Mouse (Mus musculus) CH12.LX (cell line): ENCODE measurements around the gene Ppl. TPM values are rescaled to one million over a fixed set of nuclear protein-coding genes. Genes with fewer than 3 reads are reported as not detected.

Source experiments
- DNase-seq: peaks from one replicate; pipeline ENCODE4 v3.0.0-alpha.2; 2013; ENCODE audit errors: extremely low read depth
- H3K27ac ChIP-seq: 2 replicates; pipeline ENCODE4 v1.5.1; 2012; ENCODE audit warnings: low read depth, mild to moderate bottlenecking, control low read depth, moderate library complexity; ENCODE audit not compliant: insufficient read depth
- H3K27me3 ChIP-seq: replicated peaks from 2 replicates; pipeline ENCODE3; 2012; ENCODE audit warnings: inconsistent platforms
- H3K36me3 ChIP-seq, 2 experiments: replicated peaks in 1 of 2; 2 replicates each; pipeline versions ENCODE3 to v1.6.1; 2012; ENCODE audit warnings: inconsistent platforms in 1 of 2, low read length in 1 of 2, mild to moderate bottlenecking in 1 of 2, mixed read lengths in 1 of 2, moderate library complexity in 1 of 2; ENCODE audit not compliant: control insufficient read depth in 1 of 2, insufficient read depth in 1 of 2
- H3K4me1 ChIP-seq, 2 experiments: 2 replicates each; pipeline ENCODE4 v1.6.1; 2012; ENCODE audit warnings: inconsistent platforms in 1 of 2, moderate library complexity in 1 of 2; ENCODE audit not compliant: insufficient read depth in 2 of 2, control insufficient read depth in 1 of 2
- H3K4me2 ChIP-seq: 2 replicates; pipeline ENCODE4 v1.6.1; 2012; ENCODE audit warnings: low read depth, mild to moderate bottlenecking, control low read depth; ENCODE audit not compliant: poor library complexity, insufficient read depth, severe bottlenecking
- H3K4me3 ChIP-seq, 3 experiments: fragments of 150-350 bp in 1 of 3; sonication (generic) in 1 of 3; replicated peaks in 1 of 3; 2 replicates each; pipeline versions ENCODE3 to v1.5.1; 2011 to 2012; ENCODE audit warnings: low read depth in 2 of 3, low read length in 2 of 3, mild to moderate bottlenecking in 2 of 3, moderate library complexity in 2 of 3, control low read depth in 1 of 3, improper control_type of control experiment in 1 of 3, inconsistent platforms in 1 of 3, mixed read lengths in 1 of 3; ENCODE audit not compliant: poor library complexity in 1 of 3
- H3K79me2 ChIP-seq: replicated peaks from 2 replicates; pipeline ENCODE4 v1.6.1; 2012; ENCODE audit warnings: mild to moderate bottlenecking, moderate library complexity; ENCODE audit not compliant: control insufficient read depth, poor library complexity, insufficient read depth, severe bottlenecking; ENCODE audit errors: extremely low read depth
- H3K9ac ChIP-seq: 2 replicates; pipeline ENCODE4 v1.6.1; 2012; ENCODE audit warnings: low read depth, mild to moderate bottlenecking, control low read depth, moderate library complexity; ENCODE audit not compliant: insufficient read depth
- H3K9me3 ChIP-seq: replicated peaks from 2 replicates; pipeline ENCODE3; 2012; ENCODE audit warnings: low read length, inconsistent platforms, mixed read lengths
- BHLHE40 ChIP-seq: IDR thresholded peaks from 2 replicates; pipeline ENCODE4 v1.6.1; 2011; ENCODE audit warnings: mild to moderate bottlenecking, low read depth, low read length, improper control_type of control experiment
- CHD1 ChIP-seq: IDR thresholded peaks from 2 replicates; pipeline ENCODE4 v1.6.1; 2012; ENCODE audit warnings: low read depth, low read length, improper control_type of control experiment, inconsistent platforms
- CHD2 ChIP-seq: IDR thresholded peaks from 2 replicates; pipeline ENCODE4 v1.6.1; 2011; ENCODE audit warnings: low read length, improper control_type of control experiment
- CTCF ChIP-seq, 2 experiments: IDR thresholded peaks in 1 of 2; conservative IDR thresholded peaks in 1 of 2; 2 replicates each; pipeline ENCODE4 v1.5.1; 2011 to 2012; ENCODE audit warnings: low read depth in 2 of 2, low read length in 2 of 2, improper control_type of control experiment in 1 of 2, inconsistent platforms in 1 of 2, mild to moderate bottlenecking in 1 of 2, moderate library complexity in 1 of 2
- E2F4 ChIP-seq: IDR thresholded peaks from 2 replicates; pipeline ENCODE4 v1.6.1; 2011; ENCODE audit warnings: low read depth, low read length, improper control_type of control experiment; ENCODE audit not compliant: insufficient replicate concordance
- ELF1 ChIP-seq: IDR thresholded peaks from 2 replicates; pipeline ENCODE4 v1.6.1; 2014; ENCODE audit warnings: low read depth, mild to moderate bottlenecking, inconsistent platforms, low read length, improper control_type of control experiment
- ETS1 ChIP-seq: conservative IDR thresholded peaks from 2 replicates; pipeline ENCODE4 v1.6.1; 2012; ENCODE audit warnings: low read depth, mild to moderate bottlenecking, inconsistent platforms, low read length, improper control_type of control experiment, moderate library complexity
- JUN ChIP-seq: IDR thresholded peaks from 2 replicates; pipeline ENCODE4 v1.6.1; 2011; ENCODE audit warnings: low read depth, mild to moderate bottlenecking, low read length, improper control_type of control experiment, moderate library complexity; ENCODE audit not compliant: insufficient read depth
- KAT2A ChIP-seq: IDR thresholded peaks from 2 replicates; pipeline ENCODE4 v1.6.1; 2012; ENCODE audit warnings: low read length, improper control_type of control experiment, inconsistent platforms; ENCODE audit not compliant: insufficient replicate concordance
- MAZ ChIP-seq: IDR thresholded peaks from 2 replicates; pipeline ENCODE4 v1.6.1; 2012; ENCODE audit warnings: low read depth, mild to moderate bottlenecking, inconsistent platforms, low read length, improper control_type of control experiment, moderate library complexity
- MEF2A ChIP-seq: IDR thresholded peaks from 2 replicates; pipeline ENCODE4 v1.6.1; 2014; ENCODE audit warnings: low read depth, mild to moderate bottlenecking, inconsistent platforms, low read length, improper control_type of control experiment, borderline replicate concordance
- MYC ChIP-seq: IDR thresholded peaks from 2 replicates; pipeline ENCODE4 v1.6.1; 2011; ENCODE audit warnings: low read depth, mild to moderate bottlenecking, improper control_type of control experiment, low read length
- NRF1 ChIP-seq: IDR thresholded peaks from 2 replicates; pipeline ENCODE4 v1.6.1; 2014; ENCODE audit warnings: low read depth, mild to moderate bottlenecking, inconsistent platforms, low read length, improper control_type of control experiment, moderate library complexity
- POLR2A ChIP-seq: IDR thresholded peaks from 2 replicates; pipeline ENCODE4 v1.6.1; 2011; ENCODE audit warnings: low read depth, mild to moderate bottlenecking, improper control_type of control experiment, low read length
- SMC3 ChIP-seq: IDR thresholded peaks from 2 replicates; pipeline ENCODE4 v1.6.1; 2011; ENCODE audit warnings: low read depth, low read length, improper control_type of control experiment
- TBP ChIP-seq: conservative IDR thresholded peaks from 2 replicates; pipeline ENCODE4 v1.6.1; 2011; ENCODE audit warnings: low read depth, low read length, improper control_type of control experiment
- TCF12 ChIP-seq: IDR thresholded peaks from 2 replicates; pipeline ENCODE4 v1.6.1; 2014; ENCODE audit warnings: low read depth, mild to moderate bottlenecking, inconsistent platforms, low read length, improper control_type of control experiment
- UBTF ChIP-seq: IDR thresholded peaks from 2 replicates; pipeline ENCODE4 v1.6.1; 2012; ENCODE audit warnings: low read depth, mild to moderate bottlenecking, inconsistent platforms, low read length, improper control_type of control experiment, moderate library complexity
- ZKSCAN1 ChIP-seq: IDR thresholded peaks from 2 replicates; pipeline ENCODE4 v1.6.1; 2012; ENCODE audit warnings: low read depth, inconsistent platforms, low read length, improper control_type of control experiment, borderline replicate concordance
- ZNF384 ChIP-seq: IDR thresholded peaks from 2 replicates; pipeline ENCODE4 v1.6.1; 2012; ENCODE audit warnings: low read depth, low read length, improper control_type of control experiment, inconsistent platforms
- dilution Hi-C: fragments of 300-500 bp; cut with MboI; formaldehyde crosslinking; loops from 2 replicates; pipeline ENCODE4 v1.14.3; 2020; ENCODE audit warnings: low sequenced_read_pairs; ENCODE audit not compliant: extremely low pct_unique_long_range_greater_than_20kb, extremely low pct_ligation_motif_present
- in situ Hi-C: fragments of 300-500 bp; cut with MboI; formaldehyde crosslinking; loops from 3 replicates; pipeline ENCODE4 v1.14.3; 2019; ENCODE audit warnings: low sequenced_read_pairs, low pct_ligation_motif_present, low pct_unique_long_range_greater_than_20kb, mixed read lengths
- polyA plus RNA-seq: library from polyadenylated mRNA; unstranded; fragments of >175 nt; gene quantifications from 2 replicates; pipeline ENCODE4 v1.2.1, GENCODE M21; 2012; ENCODE audit warnings: low read depth; ENCODE audit not compliant: insufficient read length
- total RNA-seq, 2 experiments: library from RNA; depleted of rRNA; stranded (reverse); fragments of 300-350 nt in 1 of 2; fragments of >200 nt in 1 of 2; gene quantifications; 2 replicates each; pipeline ENCODE4 v1.2.3; 2012 to 2014

Ppl gene
- total and polyA plus RNA-seq, 3 experiments = 0.04 to 0.25 TPM; not detected in 1

- H3K27ac ChIP-seq = no peak overlapping the region
- H3K4me3 ChIP-seq = no peak overlapping the region
- H3K4me2 ChIP-seq = no peak overlapping the region
- no peaks in the 10 kb centered on the region for H3K36me3 ChIP-seq
- dilution Hi-C loops = no loop called here
- H3K79me2 ChIP-seq = no peaks in the 10 kb centered on the region
- peaks cover 2% of the 10 kb centered on the region for H3K9me3 ChIP-seq
- no peak for TF ChIP-seq KAT2A
- no peak for TF ChIP-seq ZKSCAN1
- TF ChIP-seq MAZ = no peak
- no peak for TF ChIP-seq BHLHE40
- no peak for TF ChIP-seq TBP
- no peak for TF ChIP-seq POLR2A
- no peak for TF ChIP-seq CHD2
- no peak for TF ChIP-seq E2F4
- no peak for TF ChIP-seq NRF1
- no peak for TF ChIP-seq TCF12
- in situ Hi-C loops = no loop called here
- H3K4me1 ChIP-seq = peaks cover 5 to 18% of the 10 kb centered on the region in 2 experiments; a peak in 3 of 4 replicates
- H3K27me3 ChIP-seq = peaks cover 7% of the 10 kb centered on the region
- no peak for DNase-seq
- H3K9ac ChIP-seq = no peak overlapping the region
Observed at GRCm38 (mm10) chr16:5168829-5169228, 36.6 kb upstream of the Ppl start.

- Histone ChIP-seq H3K36me3 (no peaks in the 10 kb centered on the region), H3K27me3 (peaks cover 7% of the 10 kb centered on the region), H3K27ac (no peak overlapping the region), H3K4me1 (peaks cover 5 to 19% of the 10 kb centered on the region in 2 experiments; a peak in 3 of 4 replicates), H3K79me2 (no peaks in the 10 kb centered on the region), H3K4me2 (no peak overlapping the region), H3K9ac (no peak overlapping the region), H3K4me3 (no peak overlapping the region), H3K9me3 (no peaks in the 10 kb centered on the region)
- no peak for TF ChIP-seq JUN
- TF ChIP-seq NRF1 = no peak
- no peak for TF ChIP-seq KAT2A
- TF ChIP-seq ETS1 = no peak
- no peak for TF ChIP-seq CTCF (conservative IDR thresholded peaks at IDR 0.05 in 1 of 2, IDR thresholded peaks at IDR 0.05 in 1 of 2; ENCODE audit: low read depth in 2 of 2, low read length in 2 of 2)
- TF ChIP-seq TCF12 = no peak
- no peak for TF ChIP-seq MAZ
- no peak for TF ChIP-seq BHLHE40
- no peak for TF ChIP-seq SMC3
- TF ChIP-seq TBP = no peak
- no peak for TF ChIP-seq E2F4
- TF ChIP-seq UBTF = no peak
- TF ChIP-seq ELF1 = no peak
- TF ChIP-seq MYC = no peak
- TF ChIP-seq CHD1 = no peak
- no peak for TF ChIP-seq POLR2A
- no peak for TF ChIP-seq MEF2A
- no peak for TF ChIP-seq ZNF384
- no peak for TF ChIP-seq CHD2
- DNase-seq = no peak
- dilution Hi-C loops (no loop called here), in situ Hi-C loops (no loop called here)
Observed at GRCm38 (mm10) chr16:5168038-5168437, 35.8 kb upstream of the Ppl start.
